Mouse (Mus musculus) lung, postnatal 0 days (tissue): ENCODE measurements at regions not wholly inside any gene's neighbourhood (a gene's known extent, or its start where the extent isn't known, plus 50 kb on each side); places are given as distances from the start of the nearest gene placed in this dataset.

Experiments used
- ATAC-seq: fragments of 200-750 bp; cut with Nextera tagmentation; 2 replicates; pipeline ENCODE4 v1.8.0; 2017; ENCODE audit warnings: moderate library complexity
- DNase-seq: peaks from one replicate; pipeline ENCODE4 v3.0.0-alpha.2; 2016; ENCODE audit warnings: low spot score
- H3K27ac ChIP-seq: fragments of 300-500 bp; sonication (generic); 2 replicates; pipeline ENCODE4 v1.5.1; 2014; ENCODE audit warnings: antibody characterized with exemption, mild to moderate bottlenecking, low read length, mixed read lengths
- H3K27me3 ChIP-seq: fragments of 300-500 bp; sonication (generic); replicated peaks from 2 replicates; pipeline ENCODE4 v1.6.1; 2014; ENCODE audit warnings: low read length, mixed read lengths; ENCODE audit not compliant: insufficient read depth
- H3K36me3 ChIP-seq: fragments of 300-500 bp; sonication (generic); 2 replicates; pipeline ENCODE4 v1.6.1; 2014; ENCODE audit warnings: low read length, mixed read lengths; ENCODE audit not compliant: insufficient read depth
- H3K4me1 ChIP-seq: fragments of 300-500 bp; sonication (generic); 2 replicates; pipeline ENCODE4 v1.6.1; 2014; ENCODE audit warnings: antibody characterized with exemption, low read depth, low read length, mixed read lengths; ENCODE audit not compliant: insufficient read depth
- H3K4me2 ChIP-seq: fragments of 300-500 bp; sonication (generic); replicated peaks from 2 replicates; pipeline ENCODE4 v1.6.1; 2014; ENCODE audit warnings: low read depth, mild to moderate bottlenecking, low read length, moderate library complexity, mixed read lengths
- H3K4me3 ChIP-seq: fragments of 300-500 bp; sonication (generic); 2 replicates; pipeline ENCODE4 v1.5.1; 2014; ENCODE audit warnings: low read depth, low read length
- H3K9ac ChIP-seq: fragments of 300-500 bp; sonication (generic); replicated peaks from 2 replicates; pipeline ENCODE4 v1.6.1; 2014; ENCODE audit warnings: low read depth, mild to moderate bottlenecking
- H3K9me3 ChIP-seq: fragments of 300-500 bp; sonication (generic); 2 replicates; pipeline ENCODE4 v1.6.1; 2016; ENCODE audit warnings: low read length, mixed read lengths
- CTCF ChIP-seq: IDR thresholded peaks from 2 replicates; pipeline ENCODE4 v1.5.1; 2016; ENCODE audit warnings: antibody characterized with exemption, mild to moderate bottlenecking
- EP300 ChIP-seq: IDR thresholded peaks from 2 replicates; pipeline ENCODE4 v1.6.1; 2016; ENCODE audit warnings: antibody characterized with exemption, mild to moderate bottlenecking, control low read depth
- WGBS: fragments of 180-500 bp; shearing (Covaris S2); extraction: QIAGEN DNeasy Blood & Tissue Kit; methylation state at CpG from one replicate; pipeline ENCODE4 v1.1.7; 2014; 5-methylcytosine and 5-hydroxymethylcytosine counted together

DNA sequence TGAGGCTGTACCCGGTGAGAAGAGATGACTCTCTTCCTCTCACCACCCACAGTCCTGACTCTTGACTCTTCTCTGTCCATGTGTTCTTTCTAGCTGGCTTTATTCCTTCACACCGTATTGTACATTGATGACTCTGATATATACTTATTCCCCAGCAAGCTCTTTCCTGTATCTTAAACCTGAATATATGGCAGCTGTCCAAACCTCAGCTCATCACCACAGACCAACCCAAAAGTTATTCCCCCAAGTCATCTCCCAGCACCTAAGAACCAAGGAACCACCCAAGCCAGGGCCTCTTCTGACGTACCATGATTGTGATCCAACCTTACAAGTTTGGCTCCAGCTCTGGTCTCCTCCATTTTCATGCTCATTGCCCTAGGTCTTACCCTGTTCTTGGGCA is 99.1 kb upstream of the Prdm1 start:
- Histone ChIP-seq H3K4me3 (no peak overlapping the region), H3K9me3 (no peaks in the 10 kb centered on the region), H3K36me3 (no peaks in the 10 kb centered on the region), H3K27ac (no peak overlapping the region), H3K4me2 (no peak overlapping the region), H3K4me1 (no peaks in the 10 kb centered on the region), H3K27me3 (no peaks in the 10 kb centered on the region), H3K9ac (no peak overlapping the region)
- 81% methylated on average over 3 of the region's 3 CpGs for WGBS
- DNase-seq (no peak), ATAC-seq (no peak)
- no peak for TF ChIP-seq EP300
- TF ChIP-seq CTCF: no peak

DNA sequence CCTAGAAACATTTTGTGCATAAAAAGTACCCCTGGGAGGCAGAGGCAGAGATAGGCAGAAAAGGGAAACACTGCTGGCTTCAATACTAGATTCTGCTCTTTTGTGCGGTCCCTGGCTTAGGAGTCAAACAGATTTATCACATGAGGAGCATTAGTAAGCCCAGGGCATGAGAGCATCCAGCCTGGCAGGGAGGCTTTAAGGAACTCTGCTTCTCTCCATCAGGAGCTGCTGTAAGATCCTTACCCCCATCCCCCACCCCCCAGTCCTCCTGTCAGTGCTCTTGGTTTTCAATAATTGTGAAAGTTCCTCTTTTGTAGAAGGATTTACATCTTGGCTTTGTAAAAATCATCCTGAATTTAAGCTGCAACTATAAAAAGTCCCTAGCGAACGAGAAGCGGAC is 97.2 kb upstream of the Prdm1 start:
- no peak for DNase-seq
- no peak for ATAC-seq
- WGBS: 82% methylated on average over 4 of the region's 4 CpGs
- no peak overlapping the region for H3K9ac ChIP-seq
- no peak overlapping the region for H3K27ac ChIP-seq
- H3K4me3 ChIP-seq: no peak overlapping the region
- no peaks in the 10 kb centered on the region for H3K36me3 ChIP-seq
- no peak for TF ChIP-seq EP300
- no peaks in the 10 kb centered on the region for H3K27me3 ChIP-seq
- no peaks in the 10 kb centered on the region for H3K9me3 ChIP-seq
- H3K4me2 ChIP-seq: no peak overlapping the region
- H3K4me1 ChIP-seq: no peaks in the 10 kb centered on the region

DNA sequence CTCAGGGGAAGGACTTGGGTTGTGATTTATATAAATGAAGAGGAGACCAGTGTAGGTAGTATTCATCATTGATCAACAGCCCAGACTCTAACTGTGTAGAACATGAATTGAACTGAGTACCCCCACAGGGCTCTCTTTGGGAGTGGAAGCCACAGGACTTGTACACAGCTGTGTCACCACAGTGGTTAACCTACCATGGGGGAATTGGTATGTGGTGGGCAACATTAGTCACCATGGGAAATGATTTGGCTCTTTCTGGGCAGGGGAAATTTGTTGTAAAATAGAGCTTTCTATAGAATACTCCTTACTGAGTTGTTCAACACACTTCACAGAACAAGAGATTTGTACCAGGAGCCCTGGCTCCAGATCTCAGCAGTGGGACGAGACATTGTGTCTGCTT is 87.3 kb upstream of the Prdm1 start:
- no peak overlapping the region for H3K27ac ChIP-seq
- no peaks in the 10 kb centered on the region for H3K4me1 ChIP-seq
- H3K36me3 ChIP-seq: no peaks in the 10 kb centered on the region
- no peak overlapping the region for H3K4me3 ChIP-seq
- H3K9ac ChIP-seq: no peak overlapping the region
- H3K27me3 ChIP-seq: no peaks in the 10 kb centered on the region
- 80% methylated on average over 1 of the region's 1 CpGs for WGBS
- TF ChIP-seq CTCF: no peak
- TF ChIP-seq EP300: no peak
- no peak for DNase-seq
- H3K9me3 ChIP-seq: no peaks in the 10 kb centered on the region
- no peak overlapping the region for H3K4me2 ChIP-seq
- no peak for ATAC-seq

DNA sequence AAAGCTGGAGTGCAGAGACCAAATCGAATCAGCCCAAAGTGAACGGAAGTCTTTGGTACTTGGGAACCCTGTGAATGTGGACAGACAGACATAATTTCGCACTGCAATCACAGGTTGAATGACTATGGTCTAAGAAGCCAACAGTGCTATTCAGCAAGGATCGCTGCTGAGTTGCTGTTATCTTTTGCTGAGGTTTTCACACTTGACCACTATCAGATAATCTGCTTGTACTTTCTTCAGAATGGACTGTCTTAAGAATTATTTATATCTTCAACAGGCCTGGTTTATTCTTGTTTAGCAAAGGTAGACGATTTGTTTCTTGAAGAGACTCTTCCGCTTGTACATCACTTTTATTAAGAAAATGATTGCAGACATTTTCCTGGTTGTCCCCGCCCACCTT is 84.3 kb upstream of the Prdm1 start:
- H3K9me3 ChIP-seq: no peaks in the 10 kb centered on the region
- TF ChIP-seq CTCF: no peak
- TF ChIP-seq EP300: no peak

DNA sequence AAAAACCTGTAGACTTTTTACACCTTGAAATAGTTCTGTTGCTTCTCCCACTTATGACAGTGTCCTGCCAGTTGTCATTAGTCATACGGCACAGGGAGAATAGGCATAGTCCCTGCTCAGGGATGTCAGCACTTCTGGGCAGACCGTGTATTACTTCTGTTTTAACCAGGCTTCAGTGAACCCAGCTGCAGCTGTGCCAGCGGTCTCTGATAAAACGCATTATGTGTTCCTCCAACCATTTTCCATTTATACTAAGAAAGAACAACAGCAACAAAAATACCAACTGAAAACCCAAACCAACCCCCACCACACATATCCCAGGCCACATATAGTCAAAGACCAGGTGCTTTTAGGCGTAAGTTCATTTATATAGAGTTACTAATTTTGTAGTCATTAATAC is 83.1 kb upstream of the Prdm1 start:
- H3K4me2 ChIP-seq: no peak overlapping the region
- no peak for DNase-seq
- no peaks in the 10 kb centered on the region for H3K36me3 ChIP-seq
- no peaks in the 10 kb centered on the region for H3K9me3 ChIP-seq
- H3K4me1 ChIP-seq: no peaks in the 10 kb centered on the region
- H3K27ac ChIP-seq: no peak overlapping the region
- H3K9ac ChIP-seq: no peak overlapping the region
- ATAC-seq: no peak
- 89% methylated on average over 5 of the region's 5 CpGs for WGBS
- no peak for TF ChIP-seq EP300
- no peak for TF ChIP-seq CTCF
- no peaks in the 10 kb centered on the region for H3K27me3 ChIP-seq
- H3K4me3 ChIP-seq: no peak overlapping the region

More for the DNA sequence above, 84.3 kb upstream of the Prdm1 start:
- DNase-seq (no peak), ATAC-seq (no peak)
- Histone ChIP-seq H3K4me3 (no peak overlapping the region), H3K4me1 (no peaks in the 10 kb centered on the region), H3K4me2 (no peak overlapping the region), H3K27ac (no peak overlapping the region), H3K27me3 (no peaks in the 10 kb centered on the region), H3K9ac (no peak overlapping the region), H3K36me3 (no peaks in the 10 kb centered on the region)
- 84% methylated on average over 7 of the region's 7 CpGs for WGBS

DNA sequence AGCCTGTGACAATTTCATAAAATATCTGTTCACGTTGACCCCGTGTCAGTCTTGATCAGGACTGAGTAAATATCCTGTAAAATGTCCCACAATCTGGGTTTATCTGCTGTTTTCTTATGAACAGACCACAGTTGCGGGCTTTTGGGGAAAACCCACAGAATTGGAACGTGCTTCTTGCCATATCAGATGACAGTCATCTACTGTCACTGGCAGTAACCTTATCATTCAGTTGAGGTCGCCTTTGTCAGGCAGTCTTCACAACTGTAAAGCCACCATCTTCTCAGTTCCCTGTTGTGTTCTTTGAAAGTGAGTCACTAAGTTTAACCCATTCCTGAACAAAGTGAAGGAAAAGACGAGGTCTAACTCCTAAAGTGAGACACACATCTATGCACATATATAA is 80.9 kb upstream of the Prdm1 start:
- Histone ChIP-seq H3K27ac (no peak overlapping the region), H3K4me1 (no peaks in the 10 kb centered on the region), H3K4me2 (no peak overlapping the region), H3K9ac (no peak overlapping the region), H3K9me3 (no peaks in the 10 kb centered on the region), H3K27me3 (no peaks in the 10 kb centered on the region), H3K36me3 (no peaks in the 10 kb centered on the region), H3K4me3 (no peak overlapping the region)
- 75% methylated on average over 6 of the region's 6 CpGs for WGBS
- no peak for TF ChIP-seq CTCF
- TF ChIP-seq EP300: no peak
- DNase-seq (no peak), ATAC-seq (no peak)

DNA sequence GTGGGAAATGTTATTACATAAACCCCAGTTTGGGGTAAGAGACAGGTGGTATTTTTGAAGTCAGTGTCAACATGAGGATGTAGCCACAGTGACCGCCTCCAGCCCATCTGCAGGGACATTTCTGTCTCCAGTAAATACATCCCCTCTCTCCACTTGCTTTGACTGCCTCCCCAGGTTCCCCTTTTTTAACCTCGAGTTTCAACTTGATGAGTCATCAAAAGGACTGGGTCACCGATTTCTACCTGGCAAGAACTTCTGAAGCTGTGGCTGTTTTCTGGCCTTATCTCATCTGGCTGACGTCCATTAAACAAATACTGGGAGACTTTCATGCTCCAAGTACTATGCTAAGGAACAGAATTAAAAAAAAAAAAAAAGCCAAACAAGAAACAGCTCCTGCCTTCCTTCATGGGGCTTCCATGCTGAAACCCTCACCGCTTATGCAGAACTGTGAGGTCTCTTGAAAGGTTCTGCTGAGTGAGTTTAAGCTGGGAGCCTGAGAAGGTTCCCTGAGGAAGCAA is 79.1 kb upstream of the Prdm1 start:
- H3K27ac ChIP-seq: no peak overlapping the region
- no peaks in the 10 kb centered on the region for H3K9me3 ChIP-seq
- H3K4me2 ChIP-seq: no peak overlapping the region
- peak; percentile 74 for DNase-seq
- no peak overlapping the region for H3K4me3 ChIP-seq
- H3K27me3 ChIP-seq: no peaks in the 10 kb centered on the region
- TF ChIP-seq CTCF: no peak
- no peak for TF ChIP-seq EP300
- ATAC-seq: peak; percentile 71
- 24% methylated on average over 5 of the region's 5 CpGs for WGBS
- H3K36me3 ChIP-seq: no peaks in the 10 kb centered on the region
- H3K9ac ChIP-seq: no peak overlapping the region
- H3K4me1 ChIP-seq: no peaks in the 10 kb centered on the region
